Mouse (Mus musculus) forelimb bud, embryonic 11.5 days (tissue): ENCODE results near the gene Nemf.
"Not testable (repeated sequence)": the region's sequence is repeated elsewhere in the genome, so short reads cannot be mapped to it uniquely, and the experiment has no call there.

Source experiments
- DNase-seq: peaks from one replicate; pipeline ENCODE4 v3.0.0-alpha.2; 2012; ENCODE audit warnings: low read depth, low spot score

Gene Nemf

GRCm38 (mm10) chr12:69356546-69357299, at the start of gene Nemf:
TSS of gene Nemf (minus strand) at chr12:69357165.
- DNase-seq = peak; percentile 85

GRCm38 (mm10) chr12:69402594-69403167, 45.7 kb upstream of the Nemf start:
- no peak for DNase-seq

- no peak for DNase-seq
These were observed 45.1 kb upstream of the Nemf start for GRCm38 (mm10) chr12:69402100-69402499.

- DNase-seq = no peak
These were observed 43.9 kb upstream of the Nemf start for GRCm38 (mm10) chr12:69400871-69401286.

GRCm38 (mm10) chr12:69400367-69400766, 43.4 kb upstream of the Nemf start:
- DNase-seq = no peak

- no peak for DNase-seq
These were observed 37.5 kb upstream of the Nemf start for GRCm38 (mm10) chr12:69394456-69394855.

GRCm38 (mm10) chr12:69393076-69393475, 36.1 kb upstream of the Nemf start:
- no peak for DNase-seq

- no peak for DNase-seq
These were observed 33.2 kb upstream of the Nemf start for GRCm38 (mm10) chr12:69390000-69390698.

GRCm38 (mm10) chr12:69389273-69389938, 32.4 kb upstream of the Nemf start:
- no peak for DNase-seq

GRCm38 (mm10) chr12:69388321-69388869, 31.4 kb upstream of the Nemf start:
- DNase-seq = no peak

- not testable (repeated sequence) for DNase-seq
These were observed 29.3 kb upstream of the Nemf start for GRCm38 (mm10) chr12:69386281-69386732.

- DNase-seq = no peak
These were observed 28.7 kb upstream of the Nemf start for GRCm38 (mm10) chr12:69385542-69386280.

GRCm38 (mm10) chr12:69384606-69385005, 27.6 kb upstream of the Nemf start:
- DNase-seq = no peak

GRCm38 (mm10) chr12:69382880-69383279, 25.9 kb upstream of the Nemf start:
- DNase-seq = no peak

- no peak for DNase-seq
These were observed 21.8 kb upstream of the Nemf start for GRCm38 (mm10) chr12:69378558-69379454.

- not testable (repeated sequence) for DNase-seq
These were observed 20.7 kb upstream of the Nemf start for GRCm38 (mm10) chr12:69377636-69378035.

GRCm38 (mm10) chr12:69377188-69377587, 20.2 kb upstream of the Nemf start:
- DNase-seq = no peak

GRCm38 (mm10) chr12:69376132-69376531, 19.2 kb upstream of the Nemf start:
- DNase-seq = no peak

GRCm38 (mm10) chr12:69373850-69374766, 17.1 kb upstream of the Nemf start:
- DNase-seq = no peak
